Mouse (Mus musculus) spleen, adult 18-20 months (tissue): ENCODE measurements around the gene Kncn.

Experiments
- DNase-seq, 2 experiments: peaks; one replicate each; pipeline ENCODE4 v3.0.0; 2022; ENCODE audit warnings: mixed read lengths in 2 of 2

Gene Kncn

GRCm38 (mm10) chr4:115884022-115884421 lies at the start of gene Kncn:
Kncn (plus strand) TSS chr4:115884400.
- DNase-seq = no peak

- no peak for DNase-seq
Observed at GRCm38 (mm10) chr4:115835576-115835975, 48.6 kb upstream of the Kncn start.

GRCm38 (mm10) chr4:115838196-115838595 lies 46.0 kb upstream of the Kncn start:
- no peak for DNase-seq

- peak; percentile 92 for DNase-seq
Observed at GRCm38 (mm10) chr4:115838696-115839641, 45.2 kb upstream of the Kncn start, which contains the start of gene Mknk1. Mknk1 (plus strand) TSS chr4:115839198.

GRCm38 (mm10) chr4:115839956-115840355 lies 44.2 kb upstream of the Kncn start:
- DNase-seq = no peak

GRCm38 (mm10) chr4:115840842-115841241 lies 43.4 kb upstream of the Kncn start:
- no peak for DNase-seq

- DNase-seq = no peak
Observed at GRCm38 (mm10) chr4:115846656-115847055, 37.5 kb upstream of the Kncn start.

GRCm38 (mm10) chr4:115847377-115847776 lies 36.8 kb upstream of the Kncn start:
- no peak for DNase-seq

- DNase-seq = no peak
Observed at GRCm38 (mm10) chr4:115848083-115848482, 36.1 kb upstream of the Kncn start.

- no peak for DNase-seq
Observed at GRCm38 (mm10) chr4:115848990-115849677, 35.1 kb upstream of the Kncn start.

GRCm38 (mm10) chr4:115850111-115850510 lies 34.1 kb upstream of the Kncn start:
- no peak for DNase-seq

- no peak for DNase-seq
Observed at GRCm38 (mm10) chr4:115850631-115851030, 33.6 kb upstream of the Kncn start.

GRCm38 (mm10) chr4:115851569-115851968 lies 32.6 kb upstream of the Kncn start:
- no peak for DNase-seq

- no peak for DNase-seq
Observed at GRCm38 (mm10) chr4:115855100-115855499, 29.1 kb upstream of the Kncn start.

- no peak for DNase-seq
Observed at GRCm38 (mm10) chr4:115855609-115856008, 28.6 kb upstream of the Kncn start.

GRCm38 (mm10) chr4:115856282-115856681 lies 27.9 kb upstream of the Kncn start:
- DNase-seq = no peak

GRCm38 (mm10) chr4:115857293-115857883 lies 26.8 kb upstream of the Kncn start:
- no peak for DNase-seq

GRCm38 (mm10) chr4:115863352-115863751 lies 20.8 kb upstream of the Kncn start:
- DNase-seq = no peak

GRCm38 (mm10) chr4:115863880-115864279 lies 20.3 kb upstream of the Kncn start:
- no peak for DNase-seq

GRCm38 (mm10) chr4:115869512-115870210 lies 14.5 kb upstream of the Kncn start:
- DNase-seq = no peak

GRCm38 (mm10) chr4:115873231-115873630 lies 11.0 kb upstream of the Kncn start:
- no peak for DNase-seq

- DNase-seq = no peak
Observed at GRCm38 (mm10) chr4:115878216-115878678, 6.0 kb upstream of the Kncn start.

GRCm38 (mm10) chr4:115878828-115879227 lies 5.4 kb upstream of the Kncn start:
- DNase-seq = no peak
